Mouse (Mus musculus): Measurements from ENCODE around the gene Olfr49.

The Olfr49 gene

DNA sequence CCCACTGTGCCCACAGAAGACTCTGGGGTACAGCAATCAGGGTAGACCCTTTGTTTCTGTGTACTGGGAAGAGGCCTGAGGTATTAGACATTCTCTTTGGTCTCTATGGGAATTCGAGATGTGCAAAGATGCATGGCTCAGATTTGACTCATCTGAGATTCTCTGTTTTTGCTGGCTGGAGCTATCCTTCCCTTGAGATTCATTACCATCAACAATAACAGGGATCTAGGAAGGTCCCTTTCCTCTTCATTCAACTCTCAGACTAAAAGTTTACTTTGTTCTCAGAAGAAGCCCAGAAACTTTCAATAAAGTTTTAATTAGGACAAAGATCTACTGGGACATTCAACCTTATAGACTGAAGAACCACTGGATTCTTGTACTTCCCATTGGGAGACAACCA is at the start of gene Olfr49:
Gene Olfr49, minus strand, starts transcription at position 101 of the 400 bp plus-strand sequence.
- DNase-seq (ENCODE audit: low spot score in 2 of 2), result no peak

DNA sequence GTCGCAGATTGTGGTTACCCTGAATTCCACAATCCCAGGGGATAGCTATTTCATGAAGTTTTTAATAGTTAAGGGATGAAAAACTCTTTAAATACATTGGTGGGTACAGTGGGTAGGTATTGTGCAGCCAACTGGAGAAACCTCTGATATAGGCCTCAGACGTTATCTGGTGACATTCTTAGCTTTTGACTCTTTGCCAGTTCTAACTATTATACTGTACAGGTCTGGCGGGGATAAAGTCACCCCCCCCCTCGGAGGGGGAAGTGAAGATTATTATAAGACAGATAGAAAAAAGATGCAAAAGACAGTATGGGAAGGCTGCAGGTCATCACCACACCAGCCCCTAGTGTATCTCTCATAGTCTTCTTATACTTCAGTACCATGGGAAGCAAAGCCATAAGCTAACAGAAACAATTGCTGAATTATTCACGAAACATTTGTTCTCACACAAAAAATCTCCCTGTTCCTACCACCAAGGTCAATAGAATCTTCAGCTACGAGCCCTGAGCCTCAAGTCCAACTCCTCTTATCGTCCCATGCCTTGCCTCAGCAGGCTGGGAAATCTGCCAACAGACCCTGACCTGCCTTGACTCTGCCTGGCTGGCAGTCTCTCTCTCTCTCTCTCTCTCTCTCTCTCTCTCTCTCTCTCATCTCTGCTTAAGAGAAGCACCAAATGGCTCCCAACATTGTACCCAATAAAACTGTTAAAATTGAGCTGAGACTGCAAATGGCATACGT is 48.9 kb upstream of the Olfr49 start:
- DNase-seq (ENCODE audit: low spot score in 2 of 2), result peak in 1 of 2 experiments; percentile 37

DNA sequence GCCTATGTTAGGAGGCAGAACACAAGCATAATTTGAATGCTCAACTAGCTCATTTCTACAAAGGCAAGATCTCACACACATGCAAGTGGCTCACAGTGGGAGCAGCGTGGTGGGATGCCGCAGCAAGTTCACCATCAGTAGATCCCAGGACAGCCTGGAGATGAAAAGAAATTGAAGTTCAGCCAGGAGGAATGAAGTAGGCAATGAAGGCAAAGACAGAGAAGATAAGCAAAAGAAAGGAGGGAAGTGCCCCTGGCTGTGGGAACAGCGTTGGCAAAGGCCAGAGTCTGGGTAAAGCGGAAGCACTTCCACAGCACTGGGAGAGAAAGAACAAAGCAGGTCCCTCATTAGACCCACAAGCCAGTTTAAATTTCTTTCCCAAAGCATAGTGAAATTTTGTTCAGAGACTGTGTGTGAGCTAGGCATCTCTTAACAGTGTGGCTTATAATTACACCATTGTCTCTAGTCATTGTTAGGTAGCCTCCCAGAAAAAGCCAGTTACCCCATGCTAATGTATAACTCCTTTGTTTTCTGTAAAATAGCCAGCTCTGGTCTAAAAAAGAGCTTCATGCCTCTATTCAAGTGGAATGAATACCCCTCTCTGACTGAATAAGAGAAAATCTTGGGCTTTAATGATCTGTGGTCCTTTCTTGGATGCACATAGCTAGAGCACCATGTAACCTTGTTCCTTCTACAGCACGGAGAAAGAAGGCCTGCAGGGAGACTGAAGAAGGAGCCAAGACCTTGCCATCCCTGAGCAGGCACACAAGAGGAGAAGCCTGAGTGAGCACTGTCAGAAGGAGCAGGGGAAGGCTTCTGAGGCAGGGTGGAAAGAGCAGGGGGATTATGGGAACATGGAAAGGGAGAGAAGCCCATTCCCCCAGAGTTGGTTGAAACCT is 47.7 kb upstream of the Olfr49 start:
- DNase-seq (ENCODE audit: low spot score in 2 of 2), result no peak

DNA sequence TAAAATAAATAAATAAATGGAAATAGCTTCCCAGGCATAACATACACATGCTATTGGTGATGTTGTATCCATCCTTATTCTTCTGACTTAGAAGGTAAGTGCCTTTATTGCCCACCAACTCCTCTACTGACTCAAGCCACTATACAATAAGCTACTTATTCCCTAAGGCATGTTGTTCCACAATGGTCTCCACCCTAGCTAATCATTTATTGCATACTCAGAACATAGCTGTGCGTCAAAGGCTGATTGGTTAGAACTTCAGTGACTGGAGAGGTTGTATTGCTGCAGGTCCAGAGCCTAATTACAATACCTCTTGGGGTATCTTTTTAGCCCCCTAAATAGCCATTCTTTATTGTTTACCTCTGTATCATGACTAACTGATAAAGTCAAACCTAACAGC is 46.4 kb upstream of the Olfr49 start:
- no peak for DNase-seq (ENCODE audit: low spot score in 2 of 2)

- no peak for DNase-seq (ENCODE audit: low spot score in 2 of 2)
Observed at GRCm38 (mm10) chr14:54329201-54329600, 44.5 kb upstream of the Olfr49 start.

DNA sequence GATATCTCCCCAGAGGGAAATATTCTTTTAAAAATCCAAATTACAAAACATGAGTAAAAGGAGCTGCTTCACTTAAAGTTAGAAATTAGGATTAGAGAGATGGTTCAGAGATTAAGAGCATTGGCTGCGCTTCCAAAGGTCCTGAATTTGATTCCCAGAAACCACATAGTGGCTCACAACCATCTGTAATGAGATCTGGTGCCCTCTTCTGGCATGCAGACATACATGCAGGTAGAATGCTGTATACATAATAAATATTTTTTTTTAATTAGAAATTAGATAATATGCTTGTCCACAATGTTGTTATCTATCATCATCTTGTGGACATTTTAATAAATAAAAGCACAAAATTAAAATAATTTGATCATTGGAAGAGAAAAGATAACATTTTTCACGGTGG is 43.8 kb upstream of the Olfr49 start:
- no peak for DNase-seq (ENCODE audit: low spot score in 2 of 2)

DNA sequence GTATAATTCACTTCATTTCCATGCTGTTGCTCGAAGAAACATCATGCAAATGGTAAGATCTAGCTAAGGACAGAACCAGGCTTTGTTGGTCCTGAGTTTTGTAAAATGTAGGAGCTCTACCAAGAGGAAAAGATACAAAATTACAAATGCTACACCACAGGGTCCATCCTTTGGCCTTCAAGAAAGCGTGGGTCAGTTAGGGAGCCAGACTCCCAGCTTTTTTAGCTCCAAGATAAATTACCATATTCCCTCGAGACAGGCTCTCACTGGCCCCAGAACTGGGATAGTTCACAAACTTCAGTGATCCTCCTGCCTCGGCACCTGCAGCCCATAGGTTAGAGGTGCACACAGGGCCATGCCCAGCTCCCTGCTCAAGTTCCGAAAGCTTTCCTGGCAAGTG is 39.7 kb upstream of the Olfr49 start:
- DNase-seq (ENCODE audit: low spot score in 2 of 2), result no peak

DNA sequence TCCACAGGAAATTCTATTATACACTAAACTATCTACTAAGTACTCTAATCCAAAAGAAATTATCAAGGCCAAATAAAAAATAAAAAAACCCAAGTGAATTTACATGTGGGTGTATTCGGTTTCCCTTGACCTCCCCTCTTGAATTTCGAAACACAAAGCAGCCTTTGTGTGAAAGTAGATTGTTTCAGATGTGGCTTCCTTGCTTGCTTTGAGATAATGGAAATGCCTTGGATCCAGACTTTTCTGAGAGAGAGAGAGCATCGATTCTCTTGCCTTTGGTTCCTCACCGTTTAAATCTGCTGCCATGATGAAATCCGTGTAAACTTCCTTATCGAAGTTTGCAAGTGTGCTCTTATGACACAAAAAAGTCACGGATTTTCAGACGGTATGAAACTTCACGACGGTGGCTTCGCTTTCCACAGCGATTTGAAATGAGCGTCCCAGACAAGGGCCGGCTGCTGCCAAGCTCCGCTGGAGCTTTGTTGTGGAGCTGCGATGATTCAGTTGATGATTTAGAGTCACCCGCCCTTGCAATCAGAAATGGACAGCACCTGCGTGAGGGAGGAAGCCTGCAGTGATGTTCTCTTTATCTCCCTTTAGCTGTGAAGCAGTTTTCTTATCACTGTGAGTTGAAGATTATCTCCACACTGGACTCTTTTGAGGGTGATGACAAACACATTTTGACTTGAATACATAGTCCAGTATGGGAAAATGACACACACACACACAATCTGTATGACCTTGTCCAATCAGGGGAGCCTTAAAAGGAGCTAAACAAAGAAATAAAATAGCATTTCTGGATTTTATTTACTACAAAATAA is 37.0 kb upstream of the Olfr49 start:
- no peak for DNase-seq (ENCODE audit: low spot score in 2 of 2)

- no peak for DNase-seq (ENCODE audit: low spot score in 2 of 2)
Observed at GRCm38 (mm10) chr14:54311763-54312162, 27.0 kb upstream of the Olfr49 start.

DNA sequence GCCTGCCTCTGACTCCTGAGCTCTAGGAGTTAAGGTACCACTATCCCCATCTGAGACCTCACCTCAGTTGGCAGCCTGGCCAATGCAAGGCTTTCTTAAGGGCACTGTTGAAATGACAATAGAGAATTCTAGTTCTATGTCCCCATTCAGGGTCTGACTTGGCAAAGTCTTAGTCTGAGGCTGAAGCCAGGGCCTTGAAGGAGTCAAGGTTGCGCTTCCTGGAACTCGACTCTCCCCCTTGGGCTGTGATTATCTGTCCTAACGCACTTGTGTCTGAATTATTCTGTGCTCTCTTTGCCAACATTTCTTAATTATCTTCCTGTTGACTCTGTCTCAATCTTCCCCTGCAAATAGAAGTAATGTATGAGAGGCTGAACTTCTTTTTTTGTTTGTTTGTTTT is 15.9 kb upstream of the Olfr49 start:
- no peak for DNase-seq (ENCODE audit: low spot score in 2 of 2)

GRCm38 (mm10) chr14:54300136-54300535 is 15.4 kb upstream of the Olfr49 start:
- no peak for DNase-seq (ENCODE audit: low spot score in 2 of 2)

GRCm38 (mm10) chr14:54276446-54276845 is 8.3 kb downstream of the Olfr49 start:
- DNase-seq (ENCODE audit: low spot score in 2 of 2), result no peak

DNA sequence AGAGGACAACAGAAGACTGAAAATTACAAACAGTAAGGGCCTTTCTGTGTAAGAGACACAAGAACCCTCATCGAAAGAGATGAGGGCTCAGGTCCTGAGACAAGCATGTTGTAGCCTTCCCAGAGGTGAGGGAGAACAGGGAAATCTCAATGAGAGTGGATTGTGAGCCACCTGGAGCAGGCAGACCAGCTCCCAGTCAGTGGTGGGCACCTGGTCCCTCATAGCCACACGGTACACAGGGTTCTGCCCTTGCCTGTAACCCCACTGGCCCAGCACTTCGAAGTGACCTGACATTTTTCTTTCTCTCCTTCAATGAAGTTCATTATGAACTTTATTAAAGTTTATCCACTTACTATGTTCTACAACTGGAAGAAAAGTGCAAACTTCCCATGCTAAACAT is 12.0 kb downstream of the Olfr49 start:
- DNase-seq (ENCODE audit: low spot score in 2 of 2), result peak in 1 of 2 experiments; percentile 14

DNA sequence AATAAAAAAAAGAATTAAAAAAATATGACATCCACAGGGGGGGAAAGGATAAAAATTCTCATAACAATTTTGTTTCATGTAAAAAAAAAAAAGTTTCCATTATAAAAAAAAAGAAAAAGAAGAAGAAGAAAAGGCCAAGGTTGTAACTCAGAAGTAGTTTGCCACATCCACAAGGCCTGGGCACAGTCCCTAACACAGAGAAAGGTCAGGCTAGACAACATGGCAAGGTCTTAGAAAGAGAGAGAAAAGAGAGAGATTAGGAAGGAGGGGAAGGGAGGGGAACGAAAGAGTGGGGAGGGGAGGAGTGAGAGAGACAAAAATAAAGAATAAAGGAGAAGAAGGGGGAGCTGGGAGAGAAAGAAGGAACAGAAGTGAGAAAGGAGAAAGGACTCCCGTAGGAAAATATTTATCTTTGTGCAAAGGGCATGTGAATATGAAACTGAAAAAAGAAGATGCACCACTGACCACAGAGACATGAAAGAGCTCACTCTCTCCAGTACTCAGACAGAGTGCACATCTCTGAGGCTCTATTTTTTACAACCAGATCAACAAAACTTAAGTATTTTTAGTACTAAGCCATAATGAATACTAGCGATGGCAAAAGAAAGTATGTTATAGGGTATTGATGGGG is 12.6 kb downstream of the Olfr49 start:
- no peak for DNase-seq (ENCODE audit: low spot score in 2 of 2)

GRCm38 (mm10) chr14:54270413-54270812 is 14.3 kb downstream of the Olfr49 start:
- DNase-seq (ENCODE audit: low spot score in 2 of 2), result peak; percentile 1 to 17

DNA sequence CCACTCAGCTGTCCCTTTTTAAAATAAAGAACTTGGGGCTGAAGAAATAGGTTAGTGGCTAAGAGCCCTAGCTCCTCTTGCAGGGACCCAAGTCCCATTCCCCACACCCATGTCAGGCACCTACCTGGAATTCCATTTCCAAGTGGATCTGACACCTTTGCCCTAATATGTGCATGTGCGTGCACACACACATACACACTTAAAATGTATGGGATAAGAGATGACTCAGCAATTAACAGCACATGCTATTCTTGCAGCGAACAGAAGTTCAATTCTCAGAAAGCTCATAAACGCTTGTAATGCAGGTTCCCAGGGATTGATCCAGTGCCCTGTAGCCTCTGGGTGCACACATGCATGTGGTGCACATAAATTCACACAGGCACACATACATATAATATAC is 15.2 kb downstream of the Olfr49 start:
- DNase-seq (ENCODE audit: low spot score in 2 of 2), result peak in 1 of 2 experiments; percentile 5

- DNase-seq (ENCODE audit: low spot score in 2 of 2), result no peak
Observed at GRCm38 (mm10) chr14:54267966-54268365, 16.8 kb downstream of the Olfr49 start.

DNA sequence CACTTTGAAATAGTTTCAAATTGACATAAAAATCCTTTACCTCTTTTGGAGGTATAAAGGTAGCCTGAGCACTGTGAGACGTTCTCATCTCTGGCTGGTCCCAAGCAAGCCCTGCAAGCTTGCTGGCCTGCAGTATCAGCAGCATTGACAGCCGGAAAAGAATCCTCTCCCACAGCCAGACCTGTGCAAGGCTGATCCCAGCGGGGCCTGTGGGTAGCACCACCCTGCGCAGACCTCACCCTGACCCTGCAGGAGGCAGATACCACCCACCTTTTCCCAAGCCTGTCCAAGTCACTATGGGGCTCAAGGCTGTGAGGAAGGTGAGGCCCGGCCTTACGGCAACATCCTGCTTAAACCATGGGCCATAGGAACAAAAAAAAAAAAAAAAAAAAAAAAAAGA is 18.8 kb downstream of the Olfr49 start:
- peak in 1 of 2 experiments; percentile 51 for DNase-seq (ENCODE audit: low spot score in 2 of 2)

DNA sequence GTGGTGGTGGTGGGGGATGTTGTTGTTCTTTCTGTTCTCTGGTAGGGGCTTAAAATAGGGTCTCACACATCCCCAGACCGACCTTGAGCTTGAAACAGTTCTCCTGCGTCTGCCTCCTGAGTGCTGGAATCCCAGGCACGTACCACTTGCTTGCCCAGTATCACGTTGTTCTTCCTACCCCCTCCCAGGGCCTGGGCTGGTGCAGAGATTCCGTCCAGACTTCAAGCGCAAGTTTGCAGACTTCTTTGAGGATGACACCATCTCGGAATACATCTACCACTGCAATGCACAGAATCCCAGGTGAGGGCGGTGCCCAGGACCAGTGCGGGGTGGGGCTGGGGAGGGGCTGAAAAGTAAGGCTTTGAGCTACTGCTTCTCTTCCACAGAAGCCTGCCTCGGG is 19.6 kb downstream of the Olfr49 start:
- DNase-seq (ENCODE audit: low spot score in 2 of 2), result peak in 1 of 2 experiments; percentile 52

DNA sequence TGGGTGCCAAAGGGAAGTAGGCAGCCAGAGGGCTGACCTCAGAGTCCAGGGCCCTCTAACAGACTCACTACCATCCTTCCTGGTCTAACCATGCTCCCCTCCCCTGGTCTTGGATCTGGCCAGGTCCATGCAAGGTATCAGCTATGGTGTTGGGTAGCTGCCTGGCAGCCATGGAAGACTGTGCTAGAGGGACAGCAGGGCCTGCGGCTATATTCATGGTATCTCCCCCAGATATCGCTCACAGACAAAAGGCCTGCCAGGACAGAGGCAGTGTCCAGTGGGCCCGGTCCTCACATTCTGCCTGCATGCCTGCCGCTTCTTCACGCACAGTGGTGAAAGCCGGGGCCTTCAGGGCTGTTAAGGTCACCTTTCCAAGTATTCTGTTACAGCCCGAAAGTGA is 20.5 kb downstream of the Olfr49 start:
- peak in 1 of 2 experiments; percentile 51 for DNase-seq (ENCODE audit: low spot score in 2 of 2)

- DNase-seq (ENCODE audit: low spot score in 2 of 2), result peak in 1 of 2 experiments; percentile 50
Observed at GRCm38 (mm10) chr14:54263099-54263498, 21.6 kb downstream of the Olfr49 start.
